Mouse (Mus musculus) heart, postnatal 0 days (tissue): ENCODE measurements around the gene Slc35d1. TPM values are rescaled to one million over a fixed set of nuclear protein-coding genes. Genes with fewer than 3 reads are reported as not detected.
A peak's percentile ranks its signal among the peaks of the same experiment; 100 is the strongest.

Experiments used
- ATAC-seq: fragments of 200-750 bp; cut with Nextera tagmentation; 2 replicates; pipeline ENCODE4 v1.8.0; 2017; ENCODE audit warnings: low read depth, moderate number of reproducible peaks, moderate library complexity; ENCODE audit not compliant: insufficient read depth
- DNase-seq: peaks from one replicate; pipeline ENCODE4 v3.0.0-alpha.2; 2016; ENCODE audit warnings: low spot score
- H3K27ac ChIP-seq: fragments of 300-500 bp; sonication (generic); 2 replicates; pipeline ENCODE4 v1.5.1; 2014; ENCODE audit warnings: low read depth, mild to moderate bottlenecking
- H3K27me3 ChIP-seq: fragments of 300-500 bp; sonication (generic); 2 replicates; pipeline ENCODE4 v1.6.1; 2014; ENCODE audit warnings: low read length, mixed read lengths; ENCODE audit not compliant: control insufficient read depth, insufficient read depth
- H3K36me3 ChIP-seq: fragments of 300-500 bp; sonication (generic); replicated peaks from 2 replicates; pipeline ENCODE4 v1.6.1; 2014; ENCODE audit warnings: low read length, mixed read lengths; ENCODE audit not compliant: control insufficient read depth, insufficient read depth
- H3K4me1 ChIP-seq: fragments of 300-500 bp; sonication (generic); 2 replicates; pipeline ENCODE4 v1.6.1; 2014; ENCODE audit warnings: antibody characterized with exemption; ENCODE audit not compliant: control insufficient read depth, insufficient read depth
- H3K4me2 ChIP-seq: fragments of 300-500 bp; sonication (generic); 2 replicates; pipeline ENCODE4 v1.6.1; 2014; ENCODE audit warnings: low read depth, mild to moderate bottlenecking, low read length, moderate library complexity
- H3K4me3 ChIP-seq: fragments of 300-500 bp; sonication (generic); 2 replicates; pipeline ENCODE4 v1.5.1; 2014; ENCODE audit warnings: low read depth, low read length
- H3K9ac ChIP-seq: fragments of 300-500 bp; sonication (generic); replicated peaks from 2 replicates; pipeline ENCODE4 v1.6.1; 2014; ENCODE audit warnings: low read depth, low read length, mixed read lengths
- H3K9me3 ChIP-seq: fragments of 300-500 bp; sonication (generic); replicated peaks from 2 replicates; pipeline ENCODE4 v1.6.1; 2016; ENCODE audit warnings: low read length; ENCODE audit not compliant: control insufficient read depth
- CTCF ChIP-seq: IDR thresholded peaks from 2 replicates; pipeline ENCODE4 v1.5.1; 2016; ENCODE audit warnings: antibody characterized with exemption, control low read depth, low read depth
- EP300 ChIP-seq: IDR thresholded peaks from 2 replicates; pipeline ENCODE4 v1.6.1; 2016; ENCODE audit warnings: antibody characterized with exemption, low read depth
- WGBS: fragments of 180-500 bp; shearing (Covaris S2); extraction: QIAGEN DNeasy Blood & Tissue Kit; methylation state at CpG from one replicate; pipeline ENCODE4 v1.1.7; 2014; 5-methylcytosine and 5-hydroxymethylcytosine counted together
- polyA plus RNA-seq: library from polyadenylated mRNA; unstranded; fragments of >200 nt; fragmentation: Nextera tagmentation; extraction: Ambion mirVana; gene quantifications from 2 replicates; pipeline ENCODE4 v1.2.1, GENCODE M21; 2015
- total RNA-seq: library from RNA; depleted of rRNA; stranded (reverse); fragments of >200 nt; gene quantifications from 2 replicates; pipeline ENCODE4 v1.2.3, GENCODE M21; 2014; ENCODE audit warnings: low replicate concordance; rRNA removed

Gene Slc35d1
- total RNA-seq (2.6 and 4.8 TPM in 2 replicates), polyA plus RNA-seq (3.4 and 4.2 TPM in 2 replicates)

GRCm38 (mm10) chr4:103214925-103215820 is at the start of gene Slc35d1:
Gene Slc35d1 (minus strand): TSS chr4:103215164.
- peak within 1 kb of the TSS; percentile 95 for H3K27ac ChIP-seq
- H3K4me1 ChIP-seq: 0 out of 2 replicates have a peak, but pooled peaks cover 6% of the 10 kb centered on the region
- WGBS: 4% methylated on average over 58 of the region's 70 CpGs
- H3K4me3 ChIP-seq: peak within 1 kb of the TSS; percentile 80
- H3K4me2 ChIP-seq: peak within 1 kb of the TSS; percentile 71
- TF ChIP-seq CTCF: peak; percentile 26; the same call in 1 of the 2 replicates
- no peak for TF ChIP-seq EP300
- H3K36me3 ChIP-seq: peaks cover 8% of the 10 kb centered on the region
- ATAC-seq (peak; percentile 86), DNase-seq (peak; percentile 73)
- H3K9me3 ChIP-seq: no peaks in the 10 kb centered on the region
- peak within 1 kb of the TSS; percentile 97 for H3K9ac ChIP-seq
- H3K27me3 ChIP-seq: no peaks in the 10 kb centered on the region

DNA sequence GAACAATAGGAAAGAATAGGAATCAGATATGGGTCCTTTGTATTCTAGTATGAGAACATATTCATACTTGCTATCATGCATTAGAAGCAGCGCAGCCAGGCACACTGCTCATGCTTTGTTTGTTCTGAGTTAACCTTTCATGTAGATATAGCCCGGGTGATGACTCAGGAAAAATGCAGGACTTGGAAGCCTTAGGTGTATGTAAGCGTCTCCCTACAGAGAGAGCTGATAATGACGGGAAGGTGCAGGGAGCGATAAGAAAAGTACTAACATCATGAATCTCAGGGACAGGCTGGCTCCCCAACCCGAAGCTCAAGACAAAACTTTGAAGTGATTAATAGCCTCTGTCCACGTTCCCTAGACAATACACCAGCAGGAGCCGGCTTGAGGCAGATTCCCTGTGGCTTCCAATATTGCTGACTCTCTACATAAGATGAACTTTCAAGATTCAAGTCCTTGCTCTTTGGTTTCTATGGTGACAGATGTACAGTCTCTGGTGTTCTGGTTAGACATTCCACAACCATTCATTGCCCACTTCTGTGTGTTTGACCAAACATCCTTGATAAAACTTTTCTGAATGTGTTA is 48.9 kb upstream of the Slc35d1 start:
- Histone ChIP-seq H3K4me3 (no peak overlapping the region), H3K27me3 (no peaks in the 10 kb centered on the region), H3K4me1 (no peaks in the 10 kb centered on the region), H3K9me3 (no peaks in the 10 kb centered on the region), H3K36me3 (no peaks in the 10 kb centered on the region), H3K27ac (no peak overlapping the region), H3K4me2 (no peak overlapping the region), H3K9ac (no peak overlapping the region)
- DNase-seq (peak; percentile 9), ATAC-seq (no peak)
- 39% methylated on average over 8 of the region's 8 CpGs for WGBS
- no peak for TF ChIP-seq CTCF
- TF ChIP-seq EP300: no peak

DNA sequence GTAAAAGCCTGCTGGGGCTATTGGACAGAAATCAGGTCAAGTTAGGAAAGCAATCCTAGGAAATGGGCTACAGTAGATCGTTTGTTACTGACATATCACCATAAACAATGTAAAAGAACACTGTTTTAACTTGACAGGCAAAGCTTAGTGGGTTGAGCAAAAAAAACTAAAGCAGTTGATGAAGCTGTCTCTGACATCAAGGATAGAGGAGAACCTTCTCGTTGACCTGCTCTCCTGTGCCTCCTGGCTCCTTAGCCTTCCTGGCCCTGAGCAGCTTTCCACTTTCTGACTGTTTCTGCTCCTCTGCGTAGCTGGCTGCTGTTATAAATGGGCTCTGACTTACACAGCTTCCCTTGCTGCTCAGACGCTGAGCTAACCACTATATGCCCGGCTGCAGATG is 48.4 kb upstream of the Slc35d1 start:
- H3K9me3 ChIP-seq: no peaks in the 10 kb centered on the region
- 54% methylated on average over 5 of the region's 5 CpGs for WGBS

GRCm38 (mm10) chr4:103258817-103259216 is 43.9 kb upstream of the Slc35d1 start:
- H3K36me3 ChIP-seq: no peaks in the 10 kb centered on the region
- no peak overlapping the region for H3K4me3 ChIP-seq
- DNase-seq: no peak
- 77% methylated on average over 3 of the region's 3 CpGs for WGBS
- ATAC-seq: no peak
- no peaks in the 10 kb centered on the region for H3K9me3 ChIP-seq
- no peak overlapping the region for H3K27ac ChIP-seq
- H3K9ac ChIP-seq: no peak overlapping the region
- no peaks in the 10 kb centered on the region for H3K27me3 ChIP-seq
- H3K4me2 ChIP-seq: no peak overlapping the region
- H3K4me1 ChIP-seq: no peaks in the 10 kb centered on the region
- TF ChIP-seq EP300 (no peak), CTCF (peak; percentile 14; the same call in 1 of the 2 replicates)

More for the DNA sequence above, 48.4 kb upstream of the Slc35d1 start:
- Histone ChIP-seq H3K27me3 (no peaks in the 10 kb centered on the region), H3K36me3 (no peaks in the 10 kb centered on the region), H3K9ac (no peak overlapping the region), H3K4me2 (no peak overlapping the region), H3K27ac (no peak overlapping the region), H3K4me3 (no peak overlapping the region), H3K4me1 (no peaks in the 10 kb centered on the region)
- DNase-seq (no peak), ATAC-seq (no peak)
- TF ChIP-seq EP300 (no peak), CTCF (no peak)

- TF ChIP-seq CTCF: no peak
- TF ChIP-seq EP300: no peak
- Histone ChIP-seq H3K36me3 (no peaks in the 10 kb centered on the region), H3K9me3 (no peaks in the 10 kb centered on the region), H3K27me3 (no peaks in the 10 kb centered on the region), H3K4me3 (no peak overlapping the region), H3K27ac (no peak overlapping the region), H3K4me1 (no peaks in the 10 kb centered on the region), H3K9ac (no peak overlapping the region), H3K4me2 (no peak overlapping the region)
- 31% methylated on average over 4 of the region's 4 CpGs for WGBS
- DNase-seq (no peak), ATAC-seq (no peak)
These were observed 38.9 kb upstream of the Slc35d1 start for GRCm38 (mm10) chr4:103253846-103254245.
